Mouse (Mus musculus): ENCODE measurements around the gene Med28.

Gene Med28

GRCm38 (mm10) chr5:45519960-45520808 is at the start of gene Med28:
Gene Med28, plus strand, starts transcription at chr5:45520229.
- peaks cover 48% of the 10 kb centered on the region for H3K4me1 ChIP-seq (replicated peaks; ENCODE audit: low read depth, low read length)
- H3K4me3 ChIP-seq (replicated peaks; ENCODE audit: low read length), result peak within 1 kb of the TSS; percentile 98
- H3K27me3 ChIP-seq (ENCODE audit: insufficient read depth, low read length), result no peaks in the 10 kb centered on the region
- H3K36me3 ChIP-seq (ENCODE audit: insufficient read depth, low read length), result peaks cover 79% of the 10 kb centered on the region
- no peaks in the 10 kb centered on the region for H3K9me3 ChIP-seq (ENCODE audit: low read length)
- TF ChIP-seq CTCF (conservative IDR thresholded peaks at IDR 0.05; ENCODE audit: low read length) (no peak), POU5F1 (IDR thresholded peaks at IDR 0.05; ENCODE audit: borderline replicate concordance, low read length) (no peak), NANOG (IDR thresholded peaks at IDR 0.05; ENCODE audit: borderline replicate concordance, low read length) (no peak)

GRCm38 (mm10) chr5:45472880-45473450 is 47.1 kb upstream of the Med28 start:
- H3K36me3 ChIP-seq (ENCODE audit: insufficient read depth, low read length), result no peaks in the 10 kb centered on the region
- no peak overlapping the region for H3K4me3 ChIP-seq (replicated peaks; ENCODE audit: low read length)
- H3K9me3 ChIP-seq (ENCODE audit: low read length), result no peaks in the 10 kb centered on the region
- no peaks in the 10 kb centered on the region for H3K4me1 ChIP-seq (replicated peaks; ENCODE audit: low read depth, low read length)
- TF ChIP-seq POU5F1 (IDR thresholded peaks at IDR 0.05; ENCODE audit: borderline replicate concordance, low read length), result no peak
- no peak for TF ChIP-seq NANOG (IDR thresholded peaks at IDR 0.05; ENCODE audit: borderline replicate concordance, low read length)
- TF ChIP-seq CTCF (conservative IDR thresholded peaks at IDR 0.05; ENCODE audit: low read length), result no peak
- peaks cover 12% of the 10 kb centered on the region for H3K27me3 ChIP-seq (ENCODE audit: insufficient read depth, low read length)

GRCm38 (mm10) chr5:45473521-45473920 is 46.5 kb upstream of the Med28 start:
- no peaks in the 10 kb centered on the region for H3K36me3 ChIP-seq (ENCODE audit: insufficient read depth, low read length)
- H3K27me3 ChIP-seq (ENCODE audit: insufficient read depth, low read length), result peaks cover 12% of the 10 kb centered on the region
- TF ChIP-seq NANOG (IDR thresholded peaks at IDR 0.05; ENCODE audit: borderline replicate concordance, low read length) (no peak), CTCF (conservative IDR thresholded peaks at IDR 0.05; ENCODE audit: low read length) (no peak), POU5F1 (IDR thresholded peaks at IDR 0.05; ENCODE audit: borderline replicate concordance, low read length) (no peak)
- no peaks in the 10 kb centered on the region for H3K9me3 ChIP-seq (ENCODE audit: low read length)
- H3K4me1 ChIP-seq (replicated peaks; ENCODE audit: low read depth, low read length), result no peaks in the 10 kb centered on the region
- no peak overlapping the region for H3K4me3 ChIP-seq (replicated peaks; ENCODE audit: low read length)

- Histone ChIP-seq H3K27me3 (ENCODE audit: insufficient read depth, low read length) (peaks cover 12% of the 10 kb centered on the region), H3K9me3 (ENCODE audit: low read length) (no peaks in the 10 kb centered on the region), H3K4me3 (replicated peaks; ENCODE audit: low read length) (no peak overlapping the region), H3K36me3 (ENCODE audit: insufficient read depth, low read length) (no peaks in the 10 kb centered on the region), H3K4me1 (replicated peaks; ENCODE audit: low read depth, low read length) (no peaks in the 10 kb centered on the region)
- TF ChIP-seq NANOG (IDR thresholded peaks at IDR 0.05; ENCODE audit: borderline replicate concordance, low read length), result no peak
- peak; percentile 71 for TF ChIP-seq CTCF (conservative IDR thresholded peaks at IDR 0.05; ENCODE audit: low read length)
Observed at GRCm38 (mm10) chr5:45474215-45474614, 45.8 kb upstream of the Med28 start.

GRCm38 (mm10) chr5:45474758-45475157 is 45.3 kb upstream of the Med28 start:
- Histone ChIP-seq H3K27me3 (ENCODE audit: insufficient read depth, low read length) (peaks cover 12% of the 10 kb centered on the region), H3K4me1 (replicated peaks; ENCODE audit: low read depth, low read length) (no peaks in the 10 kb centered on the region), H3K9me3 (ENCODE audit: low read length) (no peaks in the 10 kb centered on the region), H3K36me3 (ENCODE audit: insufficient read depth, low read length) (no peaks in the 10 kb centered on the region), H3K4me3 (replicated peaks; ENCODE audit: low read length) (no peak overlapping the region)
- TF ChIP-seq POU5F1 (IDR thresholded peaks at IDR 0.05; ENCODE audit: borderline replicate concordance, low read length) (no peak), NANOG (IDR thresholded peaks at IDR 0.05; ENCODE audit: borderline replicate concordance, low read length) (no peak), CTCF (conservative IDR thresholded peaks at IDR 0.05; ENCODE audit: low read length) (no peak)

GRCm38 (mm10) chr5:45475771-45476170 is 44.3 kb upstream of the Med28 start:
- peaks cover 12% of the 10 kb centered on the region for H3K27me3 ChIP-seq (ENCODE audit: insufficient read depth, low read length)
- H3K4me3 ChIP-seq (replicated peaks; ENCODE audit: low read length), result no peak overlapping the region
- no peaks in the 10 kb centered on the region for H3K4me1 ChIP-seq (replicated peaks; ENCODE audit: low read depth, low read length)
- H3K9me3 ChIP-seq (ENCODE audit: low read length), result no peaks in the 10 kb centered on the region
- H3K36me3 ChIP-seq (ENCODE audit: insufficient read depth, low read length), result no peaks in the 10 kb centered on the region
- TF ChIP-seq POU5F1 (IDR thresholded peaks at IDR 0.05; ENCODE audit: borderline replicate concordance, low read length) (no peak), NANOG (IDR thresholded peaks at IDR 0.05; ENCODE audit: borderline replicate concordance, low read length) (no peak), CTCF (conservative IDR thresholded peaks at IDR 0.05; ENCODE audit: low read length) (no peak)

- H3K4me3 ChIP-seq (replicated peaks; ENCODE audit: low read length), result no peak overlapping the region
- H3K4me1 ChIP-seq (replicated peaks; ENCODE audit: low read depth, low read length), result no peaks in the 10 kb centered on the region
- peaks cover 10% of the 10 kb centered on the region for H3K27me3 ChIP-seq (ENCODE audit: insufficient read depth, low read length)
- no peaks in the 10 kb centered on the region for H3K9me3 ChIP-seq (ENCODE audit: low read length)
- TF ChIP-seq POU5F1 (IDR thresholded peaks at IDR 0.05; ENCODE audit: borderline replicate concordance, low read length) (no peak), CTCF (conservative IDR thresholded peaks at IDR 0.05; ENCODE audit: low read length) (no peak), NANOG (IDR thresholded peaks at IDR 0.05; ENCODE audit: borderline replicate concordance, low read length) (no peak)
- H3K36me3 ChIP-seq (ENCODE audit: insufficient read depth, low read length), result no peaks in the 10 kb centered on the region
Observed at GRCm38 (mm10) chr5:45476288-45476687, 43.7 kb upstream of the Med28 start.

GRCm38 (mm10) chr5:45477601-45478000 is 42.4 kb upstream of the Med28 start:
- Histone ChIP-seq H3K9me3 (ENCODE audit: low read length) (no peaks in the 10 kb centered on the region), H3K27me3 (ENCODE audit: insufficient read depth, low read length) (peaks cover 7% of the 10 kb centered on the region; the same call in 1 of the 2 replicates), H3K36me3 (ENCODE audit: insufficient read depth, low read length) (no peaks in the 10 kb centered on the region), H3K4me3 (replicated peaks; ENCODE audit: low read length) (no peak overlapping the region), H3K4me1 (replicated peaks; ENCODE audit: low read depth, low read length) (no peaks in the 10 kb centered on the region)
- no peak for TF ChIP-seq NANOG (IDR thresholded peaks at IDR 0.05; ENCODE audit: borderline replicate concordance, low read length)
- TF ChIP-seq POU5F1 (IDR thresholded peaks at IDR 0.05; ENCODE audit: borderline replicate concordance, low read length), result no peak
- no peak for TF ChIP-seq CTCF (conservative IDR thresholded peaks at IDR 0.05; ENCODE audit: low read length)

All from E14TG2a.4 (cell line).